Mouse (Mus musculus) c-Kit-positive CD71-negative TER-119-negative erythroid progenitor cells, embryonic 14.5 days (primary cell): ENCODE measurements around the gene Mcm5.

Source experiments
- DNase-seq: peaks from one replicate; pipeline ENCODE4 v3.0.0-alpha.2; 2013; ENCODE audit warnings: low read depth

Gene Mcm5

DNA sequence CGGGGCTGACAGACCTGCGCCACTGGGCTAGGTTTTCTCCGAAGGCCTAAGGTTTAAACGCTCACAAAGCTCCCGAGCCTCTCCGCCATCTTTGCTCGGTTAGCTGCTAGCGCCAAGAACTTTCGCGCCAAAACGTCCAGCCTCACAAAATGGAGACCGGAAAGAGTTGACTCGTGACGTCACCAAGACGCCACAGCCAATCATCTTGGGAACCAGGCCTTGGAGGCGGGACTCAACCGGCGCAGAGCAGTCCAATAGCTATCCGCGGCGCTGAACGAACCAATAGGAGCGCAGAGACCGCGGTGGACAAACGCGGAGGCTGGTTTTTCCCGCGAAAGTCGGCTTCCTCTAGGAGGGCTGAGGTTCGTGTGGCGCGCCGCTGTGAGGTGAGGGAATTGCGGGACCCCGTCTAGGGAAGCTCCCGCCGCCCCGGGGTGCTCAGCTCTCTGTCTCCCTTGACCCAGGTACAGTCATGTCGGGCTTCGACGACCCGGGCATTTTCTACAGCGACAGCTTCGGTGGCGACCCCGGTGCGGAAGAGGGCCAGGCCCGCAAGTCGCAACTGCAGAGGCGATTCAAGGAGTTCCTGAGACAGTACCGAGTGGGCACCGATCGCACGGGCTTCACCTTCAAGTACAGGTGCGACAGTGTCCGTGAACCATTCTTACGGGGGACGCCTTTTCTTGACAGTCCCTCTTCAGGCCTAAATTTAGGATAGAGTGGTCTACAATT is at the start of gene Mcm5:
Mcm5 (plus strand) TSS at position 334 of the 732 bp plus-strand sequence.
- peak; percentile 99 for DNase-seq

DNA sequence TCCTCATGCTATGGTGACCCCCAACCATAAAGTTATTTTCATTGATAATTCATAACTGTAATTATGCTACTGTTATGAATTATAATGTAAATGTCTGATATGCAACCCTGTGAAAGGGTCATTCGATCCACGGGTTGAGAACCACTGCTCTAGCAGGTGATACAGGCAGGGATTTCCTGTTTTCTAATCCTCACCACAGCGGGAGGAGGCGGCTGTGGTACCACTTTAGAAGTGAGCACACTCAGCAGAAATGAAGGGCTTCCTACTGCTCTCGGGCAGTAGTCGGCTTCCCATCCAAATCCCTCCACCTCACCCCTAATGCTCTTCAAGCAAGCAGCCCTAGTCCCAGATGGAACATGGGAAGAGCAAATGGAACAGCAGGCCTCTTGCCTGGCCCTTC is 49.3 kb upstream of the Mcm5 start:
- no peak for DNase-seq

DNA sequence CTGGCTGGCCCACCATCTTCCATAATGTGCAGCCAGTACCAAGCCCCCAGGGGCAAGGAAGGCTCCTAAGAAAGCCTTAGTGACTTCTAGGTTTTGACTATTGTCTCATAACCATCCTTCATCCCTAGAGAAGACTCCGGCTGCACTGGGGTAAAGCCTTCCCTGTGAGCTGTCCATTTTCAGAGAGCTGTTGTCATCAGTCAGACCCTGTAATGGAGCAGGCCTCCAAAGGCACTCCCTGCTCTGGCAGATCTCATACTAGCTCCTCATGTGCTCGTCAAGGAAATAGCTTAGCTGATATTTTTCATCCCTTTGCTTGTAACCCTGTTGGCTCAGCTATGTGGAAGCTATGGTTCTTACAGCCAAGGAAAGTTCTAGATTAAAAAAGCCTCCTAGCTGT is 48.6 kb upstream of the Mcm5 start:
- DNase-seq = no peak

DNA sequence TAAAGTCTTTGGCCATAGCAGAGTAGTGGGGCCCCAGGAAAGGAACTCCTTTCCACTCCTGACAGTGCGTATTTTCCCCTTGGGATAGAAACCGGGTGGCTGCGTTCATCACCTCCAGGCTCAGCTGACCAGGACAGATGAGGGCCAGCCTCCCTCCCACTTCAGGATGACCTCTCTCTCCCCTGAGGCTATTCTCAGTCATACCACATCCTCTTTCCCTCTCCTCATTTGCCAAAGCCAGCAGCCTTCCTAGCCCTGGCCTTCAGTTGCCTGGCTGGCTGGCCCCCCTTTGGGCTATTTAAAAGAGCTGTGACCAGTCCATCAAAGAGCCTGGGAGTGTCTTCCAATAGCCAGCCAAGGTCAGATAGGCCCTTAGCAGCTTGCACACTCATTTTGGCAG is 46.1 kb upstream of the Mcm5 start:
- no peak for DNase-seq

DNA sequence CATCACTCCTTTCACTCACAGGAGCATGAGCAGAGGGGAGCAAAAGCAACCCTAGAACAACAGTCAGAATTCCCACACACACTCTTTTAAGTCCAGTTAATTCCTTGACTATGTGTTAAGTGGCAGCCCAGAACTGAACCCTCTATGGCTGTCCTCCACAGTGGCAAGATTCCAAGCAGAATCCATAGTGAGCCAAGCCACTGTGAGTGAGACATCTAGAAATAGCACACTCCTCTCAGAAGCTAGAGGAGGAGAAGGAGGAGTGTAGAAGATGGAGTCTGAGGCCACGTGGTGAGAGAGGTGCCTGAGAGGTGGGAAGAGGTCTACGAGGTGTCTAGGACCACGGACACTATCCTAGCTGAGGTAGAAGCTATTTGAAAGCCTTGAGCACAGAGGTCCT is 44.6 kb upstream of the Mcm5 start:
- DNase-seq = no peak

DNA sequence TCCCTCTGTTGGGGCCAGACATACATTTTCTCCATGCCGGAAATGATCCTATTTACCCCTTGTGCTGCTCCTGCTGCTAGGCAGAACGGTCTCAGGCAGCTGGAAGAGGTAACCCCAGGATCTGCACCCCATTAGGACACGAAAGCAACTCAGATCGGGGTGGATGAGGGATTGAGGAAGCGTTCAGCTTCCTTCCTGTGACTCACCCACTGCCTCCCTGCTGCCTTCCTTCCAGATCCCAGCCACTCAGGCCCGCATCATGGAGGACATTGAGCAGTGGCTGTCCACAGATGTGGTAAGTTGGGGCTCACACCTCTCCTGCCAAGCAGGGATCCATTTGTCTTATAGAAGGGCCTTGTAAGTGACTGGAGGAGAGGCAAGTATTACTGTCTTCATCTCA is 42.1 kb upstream of the Mcm5 start:
- DNase-seq = no peak

DNA sequence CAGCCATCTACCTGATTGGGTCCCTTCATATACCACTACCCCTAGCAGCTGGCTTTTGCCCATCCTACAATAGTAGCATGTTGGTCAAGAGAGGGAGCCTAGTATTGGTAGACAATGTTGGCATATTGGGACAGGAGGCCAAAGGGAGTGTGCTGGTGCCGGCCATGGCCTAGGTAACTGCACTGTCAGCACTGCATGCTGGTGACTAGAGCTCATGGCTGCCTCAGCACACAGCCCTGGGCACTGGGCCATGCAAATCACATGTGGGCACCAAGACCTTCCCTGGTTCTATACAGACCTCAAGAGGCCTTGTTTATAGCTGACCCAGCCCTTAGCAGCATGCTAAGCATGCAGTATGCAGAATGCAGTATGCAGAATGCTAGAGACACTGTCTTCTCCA is 39.1 kb upstream of the Mcm5 start:
- no peak for DNase-seq

DNA sequence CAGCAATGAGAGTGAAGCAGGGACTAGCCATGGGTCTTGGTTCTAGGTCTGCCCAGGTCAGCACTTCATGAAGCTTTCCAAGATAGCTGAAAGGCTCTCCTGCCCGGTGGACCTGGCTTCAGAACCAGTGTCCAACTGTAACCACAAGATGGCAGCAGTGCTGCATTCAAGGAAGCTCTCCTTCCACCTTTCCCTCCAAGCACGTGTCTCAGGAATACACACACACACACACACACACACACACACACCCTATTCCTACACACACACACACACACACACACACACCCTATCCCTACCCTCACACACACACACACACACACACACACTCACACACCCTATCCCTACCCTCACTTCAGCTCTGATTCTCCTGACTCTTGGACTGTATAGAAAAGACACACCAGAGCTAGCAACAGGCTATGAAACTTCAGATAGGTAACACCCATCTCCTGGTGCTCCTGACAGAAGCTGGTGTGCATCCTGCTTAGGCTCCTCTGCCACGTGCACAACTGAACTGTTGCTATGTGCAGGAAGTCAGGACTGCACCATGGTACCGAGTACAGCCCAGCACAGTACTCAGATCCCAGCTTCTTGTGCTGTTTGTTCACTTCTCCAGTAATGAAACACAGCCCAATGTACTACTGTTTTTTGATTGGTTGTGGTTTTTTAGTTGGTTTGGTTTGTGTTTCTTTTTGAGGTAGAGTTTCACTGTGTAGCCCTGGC is 37.6 kb upstream of the Mcm5 start:
- peak; percentile 68 for DNase-seq

DNA sequence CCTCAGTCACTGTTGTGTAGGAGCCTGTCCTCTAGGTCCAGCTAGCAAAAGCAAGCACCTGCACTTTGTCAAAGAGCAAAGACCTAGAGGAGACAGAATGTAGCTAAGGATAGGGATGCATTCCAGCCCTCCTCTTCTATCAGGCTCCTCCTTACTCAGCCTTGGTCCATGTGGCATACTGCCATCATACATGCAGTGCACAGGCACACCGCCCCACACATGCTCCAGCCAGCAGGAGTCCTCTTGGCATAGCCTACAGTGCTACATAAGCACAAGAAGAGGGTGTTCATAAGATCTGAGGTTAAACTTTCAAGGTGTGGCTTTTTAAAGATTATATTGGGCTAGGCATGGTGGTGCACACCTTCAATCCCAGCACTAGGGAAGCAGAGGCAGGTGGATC is 34.5 kb upstream of the Mcm5 start:
- no peak for DNase-seq

DNA sequence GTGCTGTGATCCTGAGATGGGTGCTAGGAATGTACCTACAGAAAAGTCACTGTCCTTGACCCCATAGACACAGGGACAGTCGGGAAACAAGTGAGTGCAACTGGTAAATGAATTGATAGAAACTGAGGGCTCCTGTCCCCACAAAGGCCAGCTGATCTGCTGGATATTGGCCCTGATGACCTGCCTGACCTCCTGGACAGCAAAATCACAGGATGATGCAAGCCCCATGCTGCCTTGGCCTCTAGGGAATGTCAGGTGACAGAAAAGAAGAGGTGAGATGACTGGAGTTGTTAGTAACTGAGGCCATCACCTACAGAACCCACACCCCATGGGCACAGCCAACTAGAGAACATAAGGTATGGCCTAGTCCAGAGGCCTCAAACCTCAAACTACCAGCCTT is 31.2 kb upstream of the Mcm5 start:
- no peak for DNase-seq

DNA sequence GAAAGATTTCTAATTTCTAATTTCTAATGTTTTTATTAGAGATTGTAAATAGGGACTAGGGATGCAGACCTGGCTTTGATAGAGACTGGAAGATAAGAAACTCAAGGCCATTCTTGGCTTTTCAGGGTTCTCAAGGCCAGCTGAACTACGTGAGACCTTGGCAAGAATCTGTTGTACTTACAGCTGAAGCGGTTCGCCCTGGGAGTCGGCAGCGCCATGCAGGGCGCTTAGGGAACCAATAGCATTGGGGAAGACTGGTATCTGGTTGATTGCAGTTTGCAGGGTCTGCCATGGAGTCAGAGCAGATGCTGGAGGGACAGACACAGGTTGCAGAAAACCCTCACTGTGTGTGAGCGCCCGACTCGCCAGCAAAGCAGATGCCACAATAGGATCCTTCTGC is 30.5 kb upstream of the Mcm5 start:
- DNase-seq = no peak

DNA sequence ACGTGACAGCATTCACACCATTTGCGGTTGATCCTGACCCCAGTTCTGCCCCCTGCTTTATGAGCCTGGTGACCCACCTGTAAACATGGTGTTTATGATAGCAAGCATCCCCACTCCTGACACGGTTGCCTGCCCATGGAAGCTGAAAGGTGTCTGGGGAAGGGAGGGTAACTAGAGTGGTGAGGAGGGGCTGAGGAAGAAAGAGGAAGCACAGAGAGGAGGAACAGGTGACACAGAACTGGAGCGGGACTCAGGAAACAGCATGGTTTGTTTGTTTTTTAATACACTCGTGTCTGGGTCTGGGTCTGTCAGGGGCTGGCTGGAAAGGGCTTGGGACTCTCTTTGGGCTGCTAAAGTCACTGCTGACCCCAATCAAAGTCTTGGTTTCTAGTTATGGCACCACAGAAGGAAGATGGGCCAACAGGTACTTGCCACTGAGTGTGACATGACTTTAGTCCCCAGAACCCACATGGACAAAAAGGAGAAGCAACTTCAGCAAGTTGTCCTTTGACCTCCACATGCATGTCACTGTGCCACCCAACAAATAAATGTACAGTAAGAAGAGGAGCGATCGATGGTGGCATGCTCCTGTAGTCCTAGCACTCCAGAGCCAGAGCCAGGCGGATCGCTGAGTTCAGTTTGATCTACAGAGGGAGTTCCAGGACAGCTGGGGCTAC is 27.9 kb upstream of the Mcm5 start:
- no peak for DNase-seq

DNA sequence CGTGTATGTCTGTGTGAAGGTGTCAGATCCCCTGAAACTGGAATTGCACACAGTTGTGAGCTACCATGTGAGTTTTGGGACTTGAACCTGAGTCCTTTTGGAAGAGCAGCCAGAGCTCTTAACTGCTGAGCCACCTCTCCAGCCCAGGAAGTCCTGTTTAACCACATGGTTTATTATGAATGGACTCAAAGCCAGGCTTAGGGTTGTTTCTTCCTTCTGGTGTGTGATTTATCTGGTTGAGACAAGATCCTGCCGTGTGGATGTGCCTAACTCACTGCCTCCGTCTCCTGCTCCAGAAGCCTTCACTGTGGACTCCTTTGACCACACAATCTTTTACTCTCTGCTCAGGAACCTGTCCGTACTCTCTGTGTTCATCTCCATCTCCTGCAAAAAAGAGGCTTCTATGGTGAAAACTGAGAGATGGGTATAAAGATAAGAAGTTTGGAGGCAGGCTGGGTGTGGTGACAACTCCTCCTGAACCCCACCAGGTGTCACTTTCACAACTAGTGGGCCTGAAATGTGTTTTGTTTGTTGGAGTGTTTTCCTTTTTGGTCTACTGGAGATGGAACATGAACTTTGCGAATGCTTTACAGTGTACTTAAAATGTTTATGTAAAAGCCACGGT is 27.1 kb upstream of the Mcm5 start:
- no peak for DNase-seq

DNA sequence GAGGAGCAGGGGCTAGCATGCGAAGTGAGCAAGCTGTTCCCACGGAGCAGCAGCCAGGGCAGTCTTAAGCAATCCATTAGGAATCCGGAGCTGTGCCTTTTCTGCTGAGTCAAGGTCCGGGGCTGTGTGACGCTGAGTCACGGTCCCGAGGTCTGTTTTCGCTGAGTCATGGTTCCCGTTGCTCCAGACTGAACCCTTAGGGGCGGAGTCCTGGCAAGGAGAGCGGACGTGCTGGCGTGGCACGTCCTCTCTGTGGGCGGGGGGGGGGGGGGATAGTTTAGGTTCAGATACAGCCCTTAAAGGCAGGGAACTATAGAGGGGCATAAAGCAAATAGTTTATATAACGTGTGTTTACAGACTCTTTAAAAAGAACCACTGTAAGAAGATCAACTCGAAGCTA is 25.5 kb upstream of the Mcm5 start:
- peak; percentile 89 for DNase-seq

DNA sequence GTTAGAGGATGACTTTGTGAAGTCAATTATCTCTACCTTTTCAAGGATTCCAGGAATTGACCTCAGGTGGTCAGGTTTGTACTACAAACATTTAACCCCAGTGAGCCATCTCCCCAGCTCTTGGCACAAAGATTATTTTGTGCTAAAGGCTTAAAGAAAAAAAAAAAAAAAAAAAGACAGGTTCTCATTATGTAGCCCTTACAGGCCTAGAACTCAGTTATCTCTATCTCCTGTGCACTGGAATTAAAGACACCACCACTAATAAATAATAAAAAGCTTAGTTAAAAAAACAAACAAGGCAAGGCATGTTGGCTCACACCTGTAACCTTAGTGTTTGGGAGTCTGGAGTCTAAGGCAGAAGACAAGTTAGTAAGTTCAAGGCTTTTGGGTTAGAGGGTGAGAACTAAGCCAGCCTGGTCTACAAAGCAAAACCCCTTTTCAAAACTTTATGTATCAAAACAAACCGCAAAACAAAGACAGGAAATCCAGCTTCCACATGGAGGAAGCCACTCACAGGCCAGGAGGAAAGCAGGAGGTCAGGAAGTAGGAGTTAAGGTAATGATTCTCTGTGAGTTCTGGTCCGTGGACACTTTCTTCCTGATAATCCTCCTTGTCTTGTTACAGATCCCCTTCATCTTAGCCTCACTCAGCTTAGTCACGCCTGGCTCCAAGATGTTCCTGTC is 24.8 kb upstream of the Mcm5 start:
- DNase-seq = no peak

DNA sequence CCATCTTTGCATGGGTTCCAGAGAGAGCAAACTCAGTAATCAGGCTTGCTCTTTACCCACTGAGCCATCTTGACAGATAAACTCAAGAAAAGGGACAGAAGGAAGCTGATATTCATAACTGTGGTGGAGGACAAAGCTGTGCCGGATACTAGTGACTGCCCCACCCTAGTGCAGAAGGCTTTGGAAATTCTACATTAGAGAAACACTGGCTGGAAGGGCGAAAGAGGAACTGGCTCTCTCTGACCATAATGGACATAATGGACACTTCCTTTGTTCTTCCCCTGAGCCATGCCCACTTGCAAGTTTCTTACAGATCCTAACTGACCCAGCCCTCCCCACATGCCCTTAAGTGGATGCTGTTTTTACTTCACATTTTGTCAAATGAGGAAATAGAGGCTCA is 23.4 kb upstream of the Mcm5 start:
- DNase-seq = no peak

DNA sequence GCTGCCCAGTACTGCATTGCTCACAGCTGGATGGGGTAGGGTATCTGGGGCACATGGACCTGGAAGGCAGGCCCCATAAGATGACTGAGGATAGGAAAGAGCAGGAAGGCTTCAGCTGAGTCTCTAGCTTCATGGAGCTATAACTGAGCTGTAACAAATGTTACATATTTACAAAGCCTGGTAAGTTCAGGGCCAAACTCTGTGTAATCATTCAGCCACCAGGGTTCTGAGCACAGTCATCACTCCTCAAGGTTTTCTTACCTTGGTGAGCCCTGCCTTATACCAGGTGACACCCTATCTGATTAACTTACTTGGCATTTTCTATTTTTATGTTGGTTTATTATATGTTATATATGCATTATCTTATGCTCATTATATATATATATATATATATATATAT is 22.2 kb upstream of the Mcm5 start:
- DNase-seq = no peak

DNA sequence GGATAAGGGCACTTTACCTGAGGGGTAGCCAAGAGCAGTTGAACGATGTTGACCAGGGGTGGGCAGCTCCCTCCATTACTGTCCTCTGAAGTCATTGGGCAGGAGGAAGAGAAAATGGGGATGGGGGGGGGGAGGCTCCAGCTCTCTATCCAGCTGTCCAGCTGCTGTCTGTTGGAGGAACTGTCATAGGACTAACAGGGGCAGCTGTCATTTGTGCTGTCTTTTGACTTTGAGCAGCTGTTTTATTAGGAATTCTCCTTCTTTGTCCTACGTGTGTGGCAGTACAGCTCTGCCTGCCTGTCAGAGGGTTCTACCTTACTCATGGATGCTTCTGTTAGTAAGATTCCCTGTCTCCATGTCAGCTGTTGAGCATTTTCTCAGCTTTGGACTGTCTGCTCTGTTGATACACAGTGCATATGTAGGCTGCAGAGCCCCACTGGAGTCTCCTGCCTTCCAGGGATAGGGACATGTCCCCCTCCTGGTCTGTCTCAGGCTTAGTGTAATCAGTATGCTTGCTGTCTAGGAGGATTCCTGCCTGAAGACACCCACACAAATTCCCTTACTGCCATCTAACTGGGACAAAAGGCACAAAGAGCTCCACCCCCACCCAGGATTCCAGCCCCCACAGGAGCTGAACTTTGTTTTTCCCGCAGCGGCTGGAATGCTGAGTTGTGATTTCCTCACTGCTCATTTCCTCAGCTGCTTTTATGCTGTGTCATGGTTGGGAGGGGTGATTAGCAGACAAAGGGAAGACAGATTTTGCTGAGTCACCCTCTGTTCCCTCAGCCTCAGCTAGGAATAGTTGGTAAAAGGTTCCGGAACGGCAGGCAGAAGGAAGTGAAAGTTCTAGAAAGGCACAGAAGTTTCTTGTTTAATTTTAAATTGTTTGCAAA is 20.1 kb upstream of the Mcm5 start:
- DNase-seq = peak; percentile 50

DNA sequence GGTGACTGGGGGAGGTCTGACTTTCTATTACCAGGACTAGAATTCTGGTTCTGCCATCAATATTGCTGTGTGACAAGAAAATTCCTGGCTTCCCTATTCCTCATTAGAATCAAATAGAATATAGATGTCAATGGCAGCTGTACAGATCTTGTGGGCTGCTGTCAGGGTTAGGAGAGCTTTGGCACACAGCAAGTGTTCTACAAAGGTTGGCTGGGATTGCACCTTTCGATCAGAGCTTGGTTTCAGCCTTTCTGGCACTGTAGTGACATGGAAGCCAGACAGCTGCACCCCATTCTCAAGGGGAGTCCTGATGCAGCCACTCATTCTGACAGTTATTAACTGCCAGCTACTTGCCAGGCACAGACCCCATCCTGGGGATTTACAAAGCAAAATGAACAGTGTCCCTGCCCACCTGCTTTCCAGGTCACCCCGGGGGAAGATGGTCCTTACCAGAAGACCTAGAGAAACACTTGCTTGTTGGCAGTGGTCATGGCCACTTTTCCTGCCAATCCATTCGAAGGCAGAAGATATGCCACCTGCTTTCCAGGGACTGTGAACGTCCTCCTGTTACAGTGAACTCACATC is 18.5 kb upstream of the Mcm5 start:
- DNase-seq = no peak

DNA sequence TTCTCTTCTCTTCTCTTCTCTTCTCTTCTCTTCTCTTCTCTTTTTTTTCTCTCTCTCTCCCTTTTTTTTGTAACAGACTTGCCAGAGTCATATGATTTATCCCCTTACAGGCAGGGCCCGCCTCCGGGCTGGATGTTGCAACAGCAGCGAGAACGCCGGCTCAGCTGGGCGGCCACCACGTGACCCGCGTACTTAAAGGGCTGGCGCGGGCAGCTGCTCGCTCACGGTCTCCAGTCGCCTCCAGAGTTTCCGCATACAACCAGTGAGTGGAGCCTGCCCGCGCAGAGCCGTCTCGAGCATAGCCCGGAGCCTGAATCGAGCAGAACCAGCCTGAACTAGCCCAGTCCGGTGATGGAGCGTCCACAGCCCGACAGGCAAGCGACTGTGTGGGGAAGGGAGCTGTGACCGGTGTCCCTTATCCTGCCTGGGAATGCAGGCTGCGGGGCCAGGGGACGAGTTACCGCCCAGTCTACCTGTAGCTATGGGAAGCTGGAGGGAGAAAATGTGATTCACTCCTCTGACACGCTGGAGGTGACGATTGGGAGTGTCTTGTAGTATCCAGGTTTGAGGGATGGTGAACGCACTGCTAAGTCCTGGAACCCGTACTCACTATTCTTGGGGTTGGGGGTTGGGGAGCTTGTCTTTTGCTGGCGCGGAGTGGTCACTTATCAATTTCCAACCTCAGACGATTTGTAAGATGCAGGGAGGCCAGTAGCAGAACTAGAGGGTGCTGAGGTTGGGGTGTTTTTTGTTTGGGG is 15.8 kb upstream of the Mcm5 start, which contains the start of gene Hmox1:
Hmox1 (plus strand) TSS at position 223 of the 758 bp plus-strand sequence.
- peak; percentile 63 for DNase-seq
